Mouse (Mus musculus) liver, adult (tissue): ENCODE data around the gene Pdcd4.

Experiments
- GATA4 ChIP-seq: IDR thresholded peaks from 2 replicates; pipeline ENCODE4 v1.6.1; 2014; ENCODE audit warnings: mild to moderate bottlenecking, low read length; ENCODE audit not compliant: insufficient replicate concordance

The Pdcd4 gene

GRCm38 (mm10) chr19:53892061-53892460 lies at the start of gene Pdcd4:
TSS of gene Pdcd4 (plus strand) at chr19:53892231.
- TF ChIP-seq GATA4 = no peak

DNA sequence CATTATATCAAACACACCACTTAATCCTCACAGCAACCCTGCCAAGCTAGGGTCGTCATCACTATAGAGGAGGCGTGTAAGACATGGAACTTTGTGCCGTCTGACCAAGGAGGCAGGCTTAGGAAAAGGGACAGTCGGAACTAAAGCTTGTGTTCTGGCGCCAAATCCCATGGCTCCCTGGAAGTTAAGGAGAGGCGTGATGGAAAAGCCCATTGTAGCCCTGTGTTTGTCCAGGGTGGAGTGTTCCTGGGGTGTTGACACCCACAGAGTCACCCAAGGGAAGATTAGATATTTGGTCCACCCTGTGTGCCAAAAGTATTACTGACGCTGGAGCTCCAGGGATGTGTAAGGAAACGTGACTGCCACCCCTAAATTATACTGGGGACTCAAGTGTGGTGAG lies 48.1 kb upstream of the Pdcd4 start:
- TF ChIP-seq GATA4 = no peak

DNA sequence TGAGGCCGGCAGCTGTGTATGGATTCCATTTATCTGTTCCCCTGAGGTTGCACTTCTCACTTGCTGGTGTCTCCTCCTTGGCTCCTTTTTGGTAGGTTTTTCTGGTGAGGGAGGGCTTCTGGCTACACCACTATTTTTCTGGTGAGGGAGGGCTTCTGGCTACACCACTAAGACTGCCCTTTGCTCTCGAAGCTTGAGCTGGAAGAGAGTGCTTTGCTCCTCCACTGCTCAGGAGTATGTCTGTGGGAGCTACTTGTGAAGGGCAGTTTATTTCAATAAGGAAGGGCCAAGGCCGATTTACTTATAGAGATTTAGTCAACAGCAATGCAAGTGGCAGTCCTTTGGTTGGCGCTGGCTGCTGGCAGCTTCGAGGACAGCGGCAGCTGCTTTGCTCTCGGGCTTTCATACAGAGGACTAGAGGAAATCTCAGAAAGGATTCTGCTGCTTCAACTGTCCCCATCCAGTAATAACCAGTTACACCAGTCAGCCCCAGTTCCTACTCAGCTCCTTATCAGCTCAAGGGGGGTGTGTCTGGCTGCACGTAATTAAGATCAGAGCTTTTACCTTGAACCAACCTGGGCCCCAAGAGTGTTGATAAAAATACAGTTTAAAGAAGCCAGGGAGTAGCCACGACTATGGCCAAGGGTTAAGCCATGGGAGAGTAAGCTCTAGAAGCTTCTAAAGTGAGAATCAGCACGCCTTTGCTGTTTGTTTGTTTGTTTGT lies 43.6 kb upstream of the Pdcd4 start:
- TF ChIP-seq GATA4 = no peak

- 0 out of 2 replicates have a peak, but pooled peaks have one; percentile 8 for TF ChIP-seq GATA4
Measured at GRCm38 (mm10) chr19:53850166-53850922, 41.7 kb upstream of the Pdcd4 start.

DNA sequence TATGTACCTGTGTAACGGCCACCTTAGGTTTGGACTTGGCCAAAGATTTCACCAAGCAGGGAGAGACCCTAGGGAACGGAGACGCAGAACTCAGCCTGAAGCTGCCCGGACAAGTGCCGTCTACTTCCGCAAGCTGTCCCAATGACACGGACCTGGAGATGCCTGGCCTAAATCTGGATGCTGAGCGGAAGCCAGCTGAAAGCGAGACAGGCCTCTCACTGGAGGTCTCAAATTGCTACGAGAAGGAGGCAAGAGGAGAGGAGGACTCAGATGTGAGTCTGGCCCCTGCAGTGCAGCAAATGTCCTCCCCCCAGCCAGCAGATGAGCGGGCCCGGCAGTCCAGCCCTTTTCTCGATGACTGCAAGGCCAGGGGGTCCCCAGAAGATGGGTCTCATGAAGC lies 40.7 kb upstream of the Pdcd4 start:
- no peak for TF ChIP-seq GATA4

DNA sequence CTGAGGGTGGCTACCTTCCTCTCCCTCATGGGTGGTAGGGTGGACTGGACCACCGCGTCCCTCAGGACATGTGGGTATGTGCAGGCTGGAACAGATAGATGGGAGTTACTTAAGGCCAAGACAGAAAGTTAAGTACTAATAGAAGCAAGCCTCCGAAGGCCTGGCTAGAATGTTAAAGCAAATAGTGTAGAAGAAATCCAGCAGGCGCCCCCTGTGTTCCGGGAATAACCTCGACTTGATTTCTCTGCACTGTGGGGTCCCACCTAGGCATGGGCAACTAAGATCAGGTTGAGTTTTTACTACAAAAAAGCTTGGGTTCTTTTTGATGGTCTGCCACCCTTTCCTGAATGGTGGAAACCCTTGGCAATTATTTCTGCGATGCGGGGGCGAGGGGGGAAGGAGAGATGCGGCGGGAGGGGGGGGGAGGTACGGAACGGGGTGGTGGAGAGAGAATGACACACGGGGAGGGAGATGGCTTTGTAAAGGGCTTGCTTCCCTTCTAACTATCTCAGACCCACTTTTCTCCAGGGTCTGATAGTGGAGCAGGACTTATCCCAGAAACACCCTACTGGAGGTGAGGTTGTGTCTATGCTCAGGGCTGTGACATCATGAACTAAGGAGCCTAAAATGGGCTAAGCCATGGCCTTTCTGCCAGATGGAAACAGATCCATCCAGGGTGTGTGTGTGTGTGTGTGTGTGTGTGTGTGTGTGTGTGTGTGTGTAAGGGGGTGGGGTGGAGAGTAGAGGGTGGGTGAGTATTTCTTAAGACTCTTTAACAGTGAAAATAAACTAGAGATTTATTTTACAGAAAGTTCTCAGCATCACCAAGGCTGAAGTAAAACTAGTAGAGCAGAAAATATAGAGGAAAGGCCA lies 40.0 kb upstream of the Pdcd4 start:
- TF ChIP-seq GATA4 = no peak

DNA sequence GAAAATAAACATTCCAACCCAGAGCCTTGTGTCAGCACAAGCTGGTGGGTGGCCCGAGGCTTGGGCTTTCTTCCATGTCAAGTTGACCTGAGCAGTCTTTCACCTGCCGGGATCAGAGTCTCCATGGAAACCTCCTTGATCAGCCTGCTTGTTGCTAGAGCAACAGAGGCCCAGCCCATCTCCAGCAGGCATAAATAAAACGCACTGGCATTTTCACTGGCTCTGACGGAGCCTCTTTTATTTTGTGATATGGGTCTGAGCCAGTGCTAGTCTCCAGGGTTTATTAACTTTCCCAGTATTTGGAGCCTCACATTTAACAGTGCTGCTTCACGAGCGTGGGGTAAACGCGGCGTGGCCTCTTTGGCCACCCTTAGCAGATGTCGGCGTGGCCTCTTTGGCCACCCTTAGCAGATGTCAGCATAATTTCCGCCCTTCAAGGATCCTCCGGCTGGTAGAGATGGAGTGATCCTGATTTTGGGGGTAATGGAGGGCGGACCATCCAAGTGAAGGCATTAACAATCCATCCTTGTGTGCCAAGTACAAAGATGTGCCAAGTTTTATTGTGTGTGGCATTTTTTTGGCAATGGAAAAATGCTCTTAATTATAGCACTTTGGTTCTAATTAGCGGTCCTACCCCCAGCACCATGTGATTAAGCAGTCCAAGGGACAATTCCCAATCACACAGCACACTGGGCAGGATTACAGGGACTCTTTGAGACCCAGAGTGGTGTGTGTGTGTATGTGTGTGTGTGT lies 39.2 kb upstream of the Pdcd4 start:
- no peak for TF ChIP-seq GATA4

DNA sequence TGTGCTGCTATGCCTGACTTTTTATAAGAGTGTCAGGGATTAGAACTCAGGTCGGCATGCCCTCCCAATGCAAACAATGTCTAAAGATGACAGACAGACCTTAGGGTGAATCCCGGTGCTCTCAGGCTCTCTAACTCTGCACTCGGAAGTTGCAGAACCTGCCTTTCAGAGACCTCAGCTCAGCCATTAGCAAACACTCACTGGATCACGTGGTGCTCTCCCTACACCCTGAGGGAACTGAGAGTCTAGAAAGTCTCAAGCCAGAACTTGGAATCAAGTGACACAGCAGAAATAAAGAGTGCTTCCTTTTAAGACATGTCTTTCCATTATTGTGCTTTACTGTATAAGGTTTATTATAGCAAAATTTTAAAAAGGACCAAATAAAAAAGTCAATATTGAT lies 37.1 kb upstream of the Pdcd4 start:
- no peak for TF ChIP-seq GATA4

GRCm38 (mm10) chr19:53855781-53856180 lies 36.2 kb upstream of the Pdcd4 start:
- no peak for TF ChIP-seq GATA4

- TF ChIP-seq GATA4 = no peak
Measured at GRCm38 (mm10) chr19:53856794-53857193, 35.2 kb upstream of the Pdcd4 start.

- no peak for TF ChIP-seq GATA4
Measured at GRCm38 (mm10) chr19:53857962-53858361, 34.1 kb upstream of the Pdcd4 start.

GRCm38 (mm10) chr19:53859149-53859548 lies 32.9 kb upstream of the Pdcd4 start:
- TF ChIP-seq GATA4 = no peak

GRCm38 (mm10) chr19:53859593-53859992 lies 32.4 kb upstream of the Pdcd4 start:
- no peak for TF ChIP-seq GATA4

DNA sequence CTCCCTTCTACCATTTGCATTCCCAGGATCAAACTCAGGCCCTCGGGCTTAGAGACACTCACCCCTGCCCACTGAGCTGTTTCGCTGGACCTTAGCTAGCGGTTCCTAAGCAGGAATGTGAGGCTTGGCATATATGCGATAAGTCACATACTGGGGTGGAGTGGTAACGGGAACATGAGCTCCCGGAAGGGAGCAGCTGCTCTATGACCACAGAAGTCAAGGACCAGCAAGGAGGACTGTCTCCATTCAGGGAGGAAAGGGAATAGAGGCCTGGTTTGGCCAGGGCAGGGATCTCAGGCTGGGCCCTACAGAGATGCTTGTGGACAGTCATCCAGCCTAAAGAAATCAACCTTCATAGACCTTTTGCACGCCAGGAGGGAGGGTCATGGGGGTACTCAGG lies 30.7 kb upstream of the Pdcd4 start:
- no peak for TF ChIP-seq GATA4
